Mouse (Mus musculus): ENCODE data around the gene Zfp366. TPM values are rescaled to one million over a fixed set of nuclear protein-coding genes. Genes with fewer than 3 reads are reported as not detected.

Zfp366 gene
- total RNA-seq, 1 experiment from 2014 or later, result not detected

GRCm38 (mm10) chr13:99239741-99240140 lies 55.1 kb downstream of the Zfp366 start:
- no peak for ATAC-seq (replicated peaks; ENCODE audit: insufficient number of reproducible peaks, low FRiP score, low TSS enrichment, poor library complexity, severe bottlenecking)

GRCm38 (mm10) chr13:99241984-99242383 lies 57.4 kb downstream of the Zfp366 start:
- no peak for ATAC-seq (replicated peaks; ENCODE audit: insufficient number of reproducible peaks, low FRiP score, low TSS enrichment, poor library complexity, severe bottlenecking)

- no peak for ATAC-seq (replicated peaks; ENCODE audit: insufficient number of reproducible peaks, low FRiP score, low TSS enrichment, poor library complexity, severe bottlenecking)
Observed at GRCm38 (mm10) chr13:99242895-99243294, 58.3 kb downstream of the Zfp366 start.

GRCm38 (mm10) chr13:99243831-99244230 lies 59.2 kb downstream of the Zfp366 start:
- no peak for ATAC-seq (replicated peaks; ENCODE audit: insufficient number of reproducible peaks, low FRiP score, low TSS enrichment, poor library complexity, severe bottlenecking)

GRCm38 (mm10) chr13:99244471-99244870 lies 59.8 kb downstream of the Zfp366 start:
- no peak for ATAC-seq (replicated peaks; ENCODE audit: insufficient number of reproducible peaks, low FRiP score, low TSS enrichment, poor library complexity, severe bottlenecking)

GRCm38 (mm10) chr13:99244896-99245295 lies 60.3 kb downstream of the Zfp366 start:
- no peak for ATAC-seq (replicated peaks; ENCODE audit: insufficient number of reproducible peaks, low FRiP score, low TSS enrichment, poor library complexity, severe bottlenecking)

- ATAC-seq (replicated peaks; ENCODE audit: insufficient number of reproducible peaks, low FRiP score, low TSS enrichment, poor library complexity, severe bottlenecking), result no peak
Observed at GRCm38 (mm10) chr13:99245916-99246460, 61.4 kb downstream of the Zfp366 start.

- ATAC-seq (replicated peaks; ENCODE audit: insufficient number of reproducible peaks, low FRiP score, low TSS enrichment, poor library complexity, severe bottlenecking), result no peak
Observed at GRCm38 (mm10) chr13:99250806-99251205, 66.2 kb downstream of the Zfp366 start.

- no peak for ATAC-seq (replicated peaks; ENCODE audit: insufficient number of reproducible peaks, low FRiP score, low TSS enrichment, poor library complexity, severe bottlenecking)
Observed at GRCm38 (mm10) chr13:99254215-99254614, 69.6 kb downstream of the Zfp366 start.

GRCm38 (mm10) chr13:99254781-99255180 lies 70.2 kb downstream of the Zfp366 start:
- ATAC-seq (replicated peaks; ENCODE audit: insufficient number of reproducible peaks, low FRiP score, low TSS enrichment, poor library complexity, severe bottlenecking), result no peak

GRCm38 (mm10) chr13:99256916-99257315 lies 72.3 kb downstream of the Zfp366 start:
- no peak for ATAC-seq (replicated peaks; ENCODE audit: insufficient number of reproducible peaks, low FRiP score, low TSS enrichment, poor library complexity, severe bottlenecking)

- ATAC-seq (replicated peaks; ENCODE audit: insufficient number of reproducible peaks, low FRiP score, low TSS enrichment, poor library complexity, severe bottlenecking), result no peak
Observed at GRCm38 (mm10) chr13:99258677-99259076, 74.1 kb downstream of the Zfp366 start.

GRCm38 (mm10) chr13:99259502-99260174 lies 75.0 kb downstream of the Zfp366 start:
- ATAC-seq (replicated peaks; ENCODE audit: insufficient number of reproducible peaks, low FRiP score, low TSS enrichment, poor library complexity, severe bottlenecking), result no peak

GRCm38 (mm10) chr13:99262406-99262805 lies 77.8 kb downstream of the Zfp366 start:
- ATAC-seq (replicated peaks; ENCODE audit: insufficient number of reproducible peaks, low FRiP score, low TSS enrichment, poor library complexity, severe bottlenecking), result no peak

- ATAC-seq (replicated peaks; ENCODE audit: insufficient number of reproducible peaks, low FRiP score, low TSS enrichment, poor library complexity, severe bottlenecking), result no peak
Observed at GRCm38 (mm10) chr13:99263159-99263783, 78.6 kb downstream of the Zfp366 start.

GRCm38 (mm10) chr13:99264483-99264882 lies 79.9 kb downstream of the Zfp366 start:
- no peak for ATAC-seq (replicated peaks; ENCODE audit: insufficient number of reproducible peaks, low FRiP score, low TSS enrichment, poor library complexity, severe bottlenecking)

GRCm38 (mm10) chr13:99272046-99272445 lies 87.4 kb downstream of the Zfp366 start:
- no peak for ATAC-seq (replicated peaks; ENCODE audit: insufficient number of reproducible peaks, low FRiP score, low TSS enrichment, poor library complexity, severe bottlenecking)

- ATAC-seq (replicated peaks; ENCODE audit: insufficient number of reproducible peaks, low FRiP score, low TSS enrichment, poor library complexity, severe bottlenecking), result no peak
Observed at GRCm38 (mm10) chr13:99277521-99277920, 92.9 kb downstream of the Zfp366 start.

GRCm38 (mm10) chr13:99278511-99278910 lies 93.9 kb downstream of the Zfp366 start:
- no peak for ATAC-seq (replicated peaks; ENCODE audit: insufficient number of reproducible peaks, low FRiP score, low TSS enrichment, poor library complexity, severe bottlenecking)

GRCm38 (mm10) chr13:99279351-99279750 lies 94.7 kb downstream of the Zfp366 start:
- ATAC-seq (replicated peaks; ENCODE audit: insufficient number of reproducible peaks, low FRiP score, low TSS enrichment, poor library complexity, severe bottlenecking), result no peak

Data from monocyte, adult 5-6 weeks (primary cell).